Mouse (Mus musculus): Measurements from ENCODE around the gene Ephx3. TPM values are rescaled to one million over a fixed set of nuclear protein-coding genes. Genes with fewer than 3 reads are reported as not detected.
A peak's percentile ranks its signal among the peaks of the same experiment; 100 is the strongest.

The Ephx3 gene
- polyA plus RNA-seq, 1 experiment from 2014 or later = 0.24 TPM

DNA sequence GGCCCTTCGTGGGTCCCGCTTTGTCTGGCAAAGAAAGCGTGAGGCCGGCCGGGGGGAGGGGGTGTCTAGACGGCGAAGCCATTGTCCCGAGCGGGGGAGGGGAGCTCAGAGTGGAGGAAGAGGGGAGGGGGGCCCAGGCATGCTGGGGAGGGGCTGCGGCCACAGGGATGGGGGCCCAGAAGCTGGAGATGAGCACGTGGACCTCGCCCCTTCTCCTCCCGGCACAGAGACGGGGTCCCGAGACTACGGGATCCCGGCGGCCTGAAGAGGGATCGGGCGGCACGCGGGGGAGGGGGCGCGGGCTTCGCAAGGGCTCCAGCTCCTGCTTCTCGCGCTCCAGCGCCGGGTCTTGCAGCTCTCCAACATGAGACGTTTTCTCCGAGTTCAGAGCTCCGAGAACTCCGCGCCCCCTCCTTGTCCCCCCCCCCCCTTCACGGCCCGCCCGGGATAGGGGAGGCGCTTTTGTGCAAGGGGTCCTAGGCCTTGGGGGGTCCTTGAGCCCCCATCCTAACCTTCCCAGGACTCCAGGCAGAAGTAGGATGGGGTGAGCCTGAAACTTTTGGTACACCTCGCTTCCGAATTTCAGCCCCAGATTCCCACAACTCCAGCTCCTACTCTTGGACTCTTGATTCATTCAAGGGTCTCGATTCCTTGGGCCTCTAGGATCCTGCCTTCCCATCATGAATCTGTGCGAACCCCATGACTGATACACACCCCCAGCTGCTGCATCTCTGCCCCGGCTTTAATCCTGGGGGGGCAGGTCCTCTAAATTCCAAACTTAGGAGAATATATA is 23.4 kb downstream of the Ephx3 start:
- peak; percentile 55 for ATAC-seq (ENCODE audit: low read depth)
- Histone ChIP-seq H3K4me1 (replicated peaks; ENCODE audit: control insufficient read depth, insufficient read depth, low read length) (peaks cover 26% of the 10 kb centered on the region), H3K9me3 (ENCODE audit: control insufficient read depth, low read length) (no peaks in the 10 kb centered on the region), H3K4me2 (ENCODE audit: low read depth, low read length) (peak overlapping the region; percentile 77), H3K36me3 (ENCODE audit: control insufficient read depth, insufficient read depth, low read length) (no peaks in the 10 kb centered on the region), H3K4me3 (ENCODE audit: low read length) (peak overlapping the region; percentile 66), H3K27ac (ENCODE audit: low read length) (peak overlapping the region; percentile 91), H3K27me3 (ENCODE audit: control insufficient read depth, insufficient read depth, low read depth, low read length) (no peaks in the 10 kb centered on the region), H3K9ac (ENCODE audit: low read length) (peak overlapping the region; percentile 77)
- WGBS = under 1% methylated on average over 32 of the region's 43 CpGs

DNA sequence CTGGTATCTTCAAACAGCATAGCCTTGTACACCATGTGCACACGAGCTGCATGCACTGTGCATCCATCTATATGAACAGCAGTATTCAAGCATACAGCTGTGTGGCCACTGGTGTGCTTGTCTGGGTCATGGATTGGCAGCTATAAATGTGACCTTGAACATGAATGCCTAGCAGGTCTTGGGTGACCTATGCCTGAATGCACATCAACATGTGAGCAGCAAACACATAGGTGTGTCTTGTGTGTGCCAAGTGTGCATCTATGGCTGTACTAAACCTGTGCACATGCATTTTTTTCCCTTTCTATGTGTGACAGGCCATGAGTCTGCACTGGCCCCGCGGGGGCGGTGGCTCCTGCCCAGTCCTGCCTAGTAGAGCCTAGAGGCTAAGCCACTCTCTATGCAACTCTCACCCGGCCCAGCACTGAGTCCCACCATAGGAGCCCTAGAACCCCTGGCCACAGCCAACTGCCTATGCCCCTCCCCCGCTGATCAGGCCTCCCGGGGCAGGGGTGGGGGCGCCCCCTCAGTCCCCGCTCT is 24.0 kb downstream of the Ephx3 start:
- Histone ChIP-seq H3K27ac (ENCODE audit: low read length) (peak overlapping the region; percentile 91), H3K27me3 (ENCODE audit: control insufficient read depth, insufficient read depth, low read depth, low read length) (no peaks in the 10 kb centered on the region), H3K9ac (ENCODE audit: low read length) (peak overlapping the region; percentile 77), H3K4me3 (ENCODE audit: low read length) (peak overlapping the region; percentile 66), H3K36me3 (ENCODE audit: control insufficient read depth, insufficient read depth, low read length) (0 out of 2 replicates have a peak, but pooled peaks cover 2% of the 10 kb centered on the region), H3K9me3 (ENCODE audit: control insufficient read depth, low read length) (no peaks in the 10 kb centered on the region), H3K4me1 (replicated peaks; ENCODE audit: control insufficient read depth, insufficient read depth, low read length) (peaks cover 26% of the 10 kb centered on the region), H3K4me2 (ENCODE audit: low read depth, low read length) (peak overlapping the region; percentile 77)
- peak; percentile 44 for ATAC-seq (ENCODE audit: low read depth)
- 3% methylated on average over 9 of the region's 9 CpGs for WGBS

DNA sequence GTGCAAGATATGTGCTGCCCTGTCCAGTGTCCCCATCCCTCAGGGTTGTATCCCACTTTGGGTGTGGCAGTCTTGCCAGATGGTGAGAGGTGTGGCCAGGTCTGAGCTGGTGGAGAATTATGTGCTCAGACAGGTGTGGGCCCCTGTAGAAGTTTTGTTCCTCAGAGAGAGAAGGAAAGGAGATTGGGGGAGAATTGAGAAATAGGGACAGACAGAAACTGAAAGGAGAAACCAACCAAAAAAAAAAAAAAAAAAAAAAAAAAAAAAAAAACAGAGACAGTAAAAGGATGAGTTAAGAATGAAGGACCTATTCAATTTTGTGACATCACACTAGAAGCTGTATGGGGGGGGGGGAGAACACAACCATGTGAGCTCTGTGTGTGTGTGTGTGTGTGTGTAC is 24.6 kb downstream of the Ephx3 start:
- no peaks in the 10 kb centered on the region for H3K9me3 ChIP-seq (ENCODE audit: control insufficient read depth, low read length)
- H3K27me3 ChIP-seq (ENCODE audit: control insufficient read depth, insufficient read depth, low read depth, low read length) = no peaks in the 10 kb centered on the region
- peak overlapping the region; percentile 77 for H3K4me2 ChIP-seq (ENCODE audit: low read depth, low read length)
- peaks cover 26% of the 10 kb centered on the region for H3K4me1 ChIP-seq (replicated peaks; ENCODE audit: control insufficient read depth, insufficient read depth, low read length)
- no peak overlapping the region for H3K9ac ChIP-seq (ENCODE audit: low read length)
- H3K36me3 ChIP-seq (ENCODE audit: control insufficient read depth, insufficient read depth, low read length) = 0 out of 2 replicates have a peak, but pooled peaks cover 2% of the 10 kb centered on the region
- ATAC-seq (ENCODE audit: low read depth) = no peak
- H3K4me3 ChIP-seq (ENCODE audit: low read length) = no peak overlapping the region
- peak overlapping the region; percentile 37; the same call in 1 of the 2 replicates for H3K27ac ChIP-seq (ENCODE audit: low read length)

DNA sequence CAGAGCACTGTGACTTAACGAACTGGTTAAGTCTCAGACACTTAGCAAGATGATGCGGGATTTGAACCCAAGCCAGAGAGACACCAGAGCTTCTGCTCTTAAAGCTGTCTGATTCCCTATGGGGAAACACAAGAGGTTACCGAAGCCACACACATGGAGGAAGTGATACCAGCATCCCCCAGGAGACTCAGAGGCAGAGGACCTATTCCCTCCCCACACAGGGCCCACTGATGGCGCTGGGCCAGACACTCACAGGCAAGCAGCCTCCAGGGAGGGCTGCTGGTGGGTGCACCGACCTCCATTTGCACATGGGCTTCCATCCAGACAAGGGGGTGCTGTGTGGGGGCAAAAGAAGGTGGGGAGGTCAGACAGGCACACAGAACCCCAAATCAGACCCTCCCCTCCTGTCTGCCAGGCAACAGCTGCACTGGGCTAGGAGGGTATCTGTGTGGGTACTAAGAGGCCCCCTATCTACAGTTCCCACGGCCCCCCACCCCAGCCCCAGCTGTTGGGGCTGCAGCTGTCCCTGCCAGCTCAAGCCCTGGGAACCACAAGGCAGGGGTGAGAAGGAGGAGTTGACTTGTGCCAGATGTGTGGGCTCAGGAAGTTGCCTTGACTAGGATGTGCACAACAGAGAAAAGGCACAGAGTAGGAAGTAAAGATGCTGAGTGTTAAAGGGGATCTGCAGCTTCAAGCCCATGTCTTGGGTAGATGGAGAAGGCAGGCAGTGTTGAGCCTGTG is 25.3 kb downstream of the Ephx3 start:
- WGBS = 48% methylated on average over 6 of the region's 6 CpGs
- Histone ChIP-seq H3K4me1 (replicated peaks; ENCODE audit: control insufficient read depth, insufficient read depth, low read length) (peaks cover 26% of the 10 kb centered on the region), H3K4me2 (ENCODE audit: low read depth, low read length) (peak overlapping the region; percentile 9; the same call in 1 of the 2 replicates), H3K36me3 (ENCODE audit: control insufficient read depth, insufficient read depth, low read length) (0 out of 2 replicates have a peak, but pooled peaks cover 2% of the 10 kb centered on the region), H3K27me3 (ENCODE audit: control insufficient read depth, insufficient read depth, low read depth, low read length) (no peaks in the 10 kb centered on the region), H3K4me3 (ENCODE audit: low read length) (peak overlapping the region; percentile 0; the same call in 1 of the 2 replicates), H3K9ac (ENCODE audit: low read length) (0 out of 2 replicates have a peak overlapping the region, but pooled peaks have one; percentile 32), H3K9me3 (ENCODE audit: control insufficient read depth, low read length) (no peaks in the 10 kb centered on the region), H3K27ac (ENCODE audit: low read length) (peak overlapping the region; percentile 37)
- ATAC-seq (ENCODE audit: low read depth) = no peak

DNA sequence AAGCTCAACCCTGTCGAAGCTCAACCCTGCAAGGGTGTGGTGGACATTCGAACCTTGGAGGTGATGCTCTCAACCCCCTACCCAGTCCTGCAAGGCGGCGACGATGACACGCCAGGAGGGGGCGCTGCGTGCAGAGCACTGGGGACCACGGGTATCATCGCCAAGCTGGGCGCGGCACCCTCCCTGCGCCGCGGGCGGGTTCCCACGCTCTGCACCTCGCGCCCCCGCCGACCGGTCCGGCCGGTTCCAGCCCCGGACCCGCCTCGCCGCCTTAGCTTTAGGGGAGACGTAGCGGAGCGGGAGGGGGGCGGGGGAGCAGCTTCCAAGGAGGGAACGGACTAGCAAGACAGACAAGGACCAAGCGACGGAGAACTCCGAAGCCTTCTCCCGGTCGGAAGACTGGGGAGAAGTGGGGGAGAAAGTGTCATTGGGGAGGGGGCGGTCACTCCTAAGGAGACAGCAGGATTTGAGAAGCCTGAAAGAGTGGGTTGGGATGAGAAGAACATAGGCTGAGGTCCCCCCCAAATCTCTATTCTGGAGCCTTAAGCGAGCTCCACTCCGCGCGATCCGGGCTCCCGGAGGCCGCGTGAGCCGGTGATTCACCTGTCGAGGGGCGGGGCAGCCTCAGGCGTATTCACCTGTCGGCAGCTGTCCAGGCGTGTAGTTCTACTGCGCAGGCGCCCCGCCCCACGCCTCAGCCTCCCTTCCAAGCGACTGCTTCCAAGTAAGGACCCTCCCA is 27.1 kb downstream of the Ephx3 start:
- no peaks in the 10 kb centered on the region for H3K27me3 ChIP-seq (ENCODE audit: control insufficient read depth, insufficient read depth, low read depth, low read length)
- H3K36me3 ChIP-seq (ENCODE audit: control insufficient read depth, insufficient read depth, low read length) = peaks cover 4% of the 10 kb centered on the region; the same call in 1 of the 2 replicates
- 2% methylated on average over 58 of the region's 58 CpGs for WGBS
- peak overlapping the region; percentile 54 for H3K4me3 ChIP-seq (ENCODE audit: low read length)
- peak; percentile 64 for ATAC-seq (ENCODE audit: low read depth)
- H3K27ac ChIP-seq (ENCODE audit: low read length) = peak overlapping the region; percentile 77
- peaks cover 26% of the 10 kb centered on the region for H3K4me1 ChIP-seq (replicated peaks; ENCODE audit: control insufficient read depth, insufficient read depth, low read length)
- no peaks in the 10 kb centered on the region for H3K9me3 ChIP-seq (ENCODE audit: control insufficient read depth, low read length)
- peak overlapping the region; percentile 63 for H3K9ac ChIP-seq (ENCODE audit: low read length)
- H3K4me2 ChIP-seq (ENCODE audit: low read depth, low read length) = peak overlapping the region; percentile 87

DNA sequence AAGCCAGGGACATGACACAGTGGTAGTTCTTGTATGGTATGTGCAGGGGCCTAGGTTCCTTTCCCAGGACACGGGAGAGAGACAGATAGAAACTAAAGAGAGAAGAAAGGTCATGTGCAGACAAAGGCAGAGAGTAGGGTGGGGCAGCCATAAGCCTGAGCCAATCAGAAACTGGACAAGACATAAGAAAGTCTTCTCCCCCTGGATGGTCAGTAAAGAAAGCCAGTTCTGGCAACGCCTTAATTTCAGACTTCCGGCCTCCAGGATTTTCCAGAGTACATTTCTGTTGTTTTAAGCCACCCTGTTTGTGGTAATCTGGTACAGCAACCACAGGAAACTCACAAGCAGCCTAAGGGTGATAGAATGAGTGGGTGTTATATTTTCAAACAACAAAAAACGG is 28.5 kb downstream of the Ephx3 start:
- Histone ChIP-seq H3K9me3 (ENCODE audit: control insufficient read depth, low read length) (no peaks in the 10 kb centered on the region), H3K27ac (ENCODE audit: low read length) (no peak overlapping the region; the same call in 1 of the 2 replicates), H3K9ac (ENCODE audit: low read length) (no peak overlapping the region), H3K4me2 (ENCODE audit: low read depth, low read length) (no peak overlapping the region), H3K27me3 (ENCODE audit: control insufficient read depth, insufficient read depth, low read depth, low read length) (no peaks in the 10 kb centered on the region), H3K4me3 (ENCODE audit: low read length) (no peak overlapping the region), H3K36me3 (ENCODE audit: control insufficient read depth, insufficient read depth, low read length) (peaks cover 6% of the 10 kb centered on the region; the same call in 1 of the 2 replicates), H3K4me1 (replicated peaks; ENCODE audit: control insufficient read depth, insufficient read depth, low read length) (peaks cover 26% of the 10 kb centered on the region)
- 79% methylated on average over 4 of the region's 4 CpGs for WGBS
- no peak for ATAC-seq (ENCODE audit: low read depth)

DNA sequence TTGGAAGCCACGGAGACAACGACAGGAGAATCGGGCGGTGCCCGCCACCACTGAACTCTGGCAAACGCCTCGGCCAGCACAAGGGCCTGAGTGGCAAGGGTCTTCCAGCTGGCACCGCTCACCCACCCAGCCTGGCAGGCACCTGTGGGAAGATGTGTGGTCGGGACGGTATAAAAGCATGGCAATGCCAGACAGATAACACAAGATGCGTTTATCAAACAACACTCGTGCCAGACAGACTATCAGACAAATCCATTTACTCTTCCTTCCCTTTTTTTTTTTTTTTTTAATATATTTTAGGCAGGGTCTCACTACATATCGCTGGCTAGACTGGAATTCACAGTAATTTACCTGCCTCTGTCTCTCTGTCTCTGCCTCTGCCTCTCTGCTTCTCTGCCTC is 30.5 kb downstream of the Ephx3 start:
- Histone ChIP-seq H3K36me3 (ENCODE audit: control insufficient read depth, insufficient read depth, low read length) (peaks cover 8% of the 10 kb centered on the region; the same call in 1 of the 2 replicates), H3K27ac (ENCODE audit: low read length) (no peak overlapping the region), H3K4me3 (ENCODE audit: low read length) (no peak overlapping the region), H3K4me2 (ENCODE audit: low read depth, low read length) (no peak overlapping the region), H3K4me1 (replicated peaks; ENCODE audit: control insufficient read depth, insufficient read depth, low read length) (peaks cover 9% of the 10 kb centered on the region), H3K9ac (ENCODE audit: low read length) (no peak overlapping the region), H3K27me3 (ENCODE audit: control insufficient read depth, insufficient read depth, low read depth, low read length) (no peaks in the 10 kb centered on the region), H3K9me3 (ENCODE audit: control insufficient read depth, low read length) (no peaks in the 10 kb centered on the region)
- ATAC-seq (ENCODE audit: low read depth) = no peak
- WGBS = 77% methylated on average over 13 of the region's 13 CpGs

DNA sequence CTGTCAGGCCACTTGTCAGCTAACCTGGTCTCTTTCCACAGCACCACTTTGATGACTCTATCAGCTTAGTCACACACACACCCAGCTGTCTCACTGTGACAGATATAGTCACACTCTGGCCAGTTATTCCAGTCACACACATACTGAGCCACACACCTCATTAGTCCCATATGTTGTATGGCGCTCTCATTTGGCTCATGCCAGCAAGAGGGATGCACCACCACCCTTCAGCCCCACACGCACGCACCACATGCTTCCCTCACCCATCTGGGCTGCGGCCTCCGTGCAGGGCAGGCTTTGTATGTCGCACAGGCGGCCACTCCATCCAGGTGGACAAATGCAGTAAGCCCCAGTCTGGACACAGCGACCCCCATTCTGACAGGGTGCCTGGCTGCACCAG is 42.6 kb downstream of the Ephx3 start:
- H3K4me1 ChIP-seq (replicated peaks; ENCODE audit: control insufficient read depth, insufficient read depth, low read length) = no peaks in the 10 kb centered on the region
- 89% methylated on average over 8 of the region's 8 CpGs for WGBS
- no peaks in the 10 kb centered on the region for H3K27me3 ChIP-seq (ENCODE audit: control insufficient read depth, insufficient read depth, low read depth, low read length)
- H3K4me3 ChIP-seq (ENCODE audit: low read length) = no peak overlapping the region
- H3K4me2 ChIP-seq (ENCODE audit: low read depth, low read length) = no peak overlapping the region
- ATAC-seq (ENCODE audit: low read depth) = no peak
- H3K9me3 ChIP-seq (ENCODE audit: control insufficient read depth, low read length) = no peaks in the 10 kb centered on the region
- peaks cover 31% of the 10 kb centered on the region for H3K36me3 ChIP-seq (ENCODE audit: control insufficient read depth, insufficient read depth, low read length)
- no peak overlapping the region for H3K27ac ChIP-seq (ENCODE audit: low read length)
- H3K9ac ChIP-seq (ENCODE audit: low read length) = no peak overlapping the region

All from lung, embryonic 16.5 days (tissue).